Mouse (Mus musculus): ENCODE results near the gene Pus1.

GRCm38 (mm10) chr5:110770031-110770445 lies 10.4 kb downstream of the Pus1 start:
- TF ChIP-seq POLR2A (IDR thresholded peaks at IDR 0.05; ENCODE audit: extremely low read depth, insufficient read depth, low read length) (no peak), CTCF (IDR thresholded peaks at IDR 0.05; ENCODE audit: extremely low read depth, insufficient read depth, low read length) (no peak)
